Mouse (Mus musculus) forebrain, embryonic 16.5 days (tissue): ENCODE results near the gene Arr3. TPM values are rescaled to one million over a fixed set of nuclear protein-coding genes. Genes with fewer than 3 reads are reported as not detected.

ENCODE experiments used
- ATAC-seq: fragments of 200-750 bp; cut with Nextera tagmentation; 2 replicates; pipeline ENCODE4 v1.8.0; 2017; ENCODE audit warnings: mild to moderate bottlenecking, moderate library complexity
- H3K27ac ChIP-seq: fragments of 300-500 bp; sonication (generic); 2 replicates; pipeline ENCODE4 v1.5.1; 2014; ENCODE audit warnings: low read length, control low read depth
- H3K27me3 ChIP-seq: fragments of 300-500 bp; sonication (generic); replicated peaks from 2 replicates; pipeline ENCODE4 v1.6.1; 2014; ENCODE audit warnings: low read length; ENCODE audit not compliant: control insufficient read depth, insufficient read depth
- H3K36me3 ChIP-seq: fragments of 300-500 bp; sonication (generic); 2 replicates; pipeline ENCODE4 v1.6.1; 2014; ENCODE audit not compliant: control insufficient read depth, insufficient read depth
- H3K4me1 ChIP-seq: fragments of 300-500 bp; sonication (generic); replicated peaks from 2 replicates; pipeline ENCODE4 v1.6.1; 2014; ENCODE audit warnings: low read length; ENCODE audit not compliant: control insufficient read depth, insufficient read depth
- H3K4me2 ChIP-seq: fragments of 300-500 bp; sonication (generic); 2 replicates; pipeline ENCODE4 v1.6.1; 2014; ENCODE audit warnings: mild to moderate bottlenecking, low read length, control low read depth
- H3K4me3 ChIP-seq: fragments of 300-500 bp; sonication (generic); replicated peaks from 2 replicates; pipeline ENCODE4 v1.5.1; 2014; ENCODE audit warnings: mild to moderate bottlenecking, low read length, control low read depth
- H3K9ac ChIP-seq: fragments of 300-500 bp; sonication (generic); replicated peaks from 2 replicates; pipeline ENCODE4 v1.6.1; 2014; ENCODE audit warnings: low read depth, low read length, control low read depth
- H3K9me3 ChIP-seq: fragments of 300-500 bp; sonication (generic); 2 replicates; pipeline ENCODE4 v1.6.1; 2016; ENCODE audit warnings: low read length; ENCODE audit not compliant: control insufficient read depth
- WGBS: fragments of 180-500 bp; shearing (Covaris S2); extraction: QIAGEN DNeasy Blood & Tissue Kit; methylation state at CpG from one replicate; pipeline ENCODE4 v1.1.7; 2014; 5-methylcytosine and 5-hydroxymethylcytosine counted together
- polyA plus RNA-seq: library from polyadenylated mRNA; unstranded; fragments of >200 nt; fragmentation: Nextera tagmentation; extraction: Ambion mirVana; gene quantifications from 2 replicates; pipeline ENCODE4 v1.2.1, GENCODE M21; 2015

Arr3 gene
- not detected in 2 replicates for polyA plus RNA-seq

GRCm38 (mm10) chrX:100605314-100605713 is at the start of gene Arr3:
Gene Arr3, plus strand, starts transcription at chrX:100605497.
- Histone ChIP-seq H3K36me3 (no peaks in the 10 kb centered on the region), H3K4me3 (no peak within 1 kb of the TSS), H3K27ac (no peak within 1 kb of the TSS), H3K27me3 (no peaks in the 10 kb centered on the region; the same call in 1 of the 2 replicates), H3K9ac (no peak within 1 kb of the TSS), H3K4me2 (no peak within 1 kb of the TSS), H3K9me3 (no peaks in the 10 kb centered on the region), H3K4me1 (no peaks in the 10 kb centered on the region)
- WGBS: 56% methylated on average over 1 of the region's 1 CpGs
- ATAC-seq: no peak

GRCm38 (mm10) chrX:100556026-100556425 is 49.3 kb upstream of the Arr3 start:
- no peaks in the 10 kb centered on the region for H3K27me3 ChIP-seq
- no peak for ATAC-seq
- no peaks in the 10 kb centered on the region for H3K9me3 ChIP-seq
- H3K36me3 ChIP-seq: no peaks in the 10 kb centered on the region
- no peak overlapping the region for H3K4me3 ChIP-seq
- H3K4me2 ChIP-seq: no peak overlapping the region
- H3K4me1 ChIP-seq: no peaks in the 10 kb centered on the region
- H3K9ac ChIP-seq: no peak overlapping the region
- WGBS: 89% methylated on average over 3 of the region's 3 CpGs
- H3K27ac ChIP-seq: no peak overlapping the region

GRCm38 (mm10) chrX:100565696-100566095 is 39.6 kb upstream of the Arr3 start:
- no peak overlapping the region for H3K27ac ChIP-seq
- H3K4me1 ChIP-seq: no peaks in the 10 kb centered on the region
- H3K9ac ChIP-seq: no peak overlapping the region
- ATAC-seq: no peak
- H3K27me3 ChIP-seq: no peaks in the 10 kb centered on the region
- H3K36me3 ChIP-seq: no peaks in the 10 kb centered on the region
- H3K4me3 ChIP-seq: no peak overlapping the region
- no peaks in the 10 kb centered on the region for H3K9me3 ChIP-seq
- WGBS: 90% methylated on average over 3 of the region's 3 CpGs
- H3K4me2 ChIP-seq: no peak overlapping the region

- ATAC-seq: no peak
- Histone ChIP-seq H3K27ac (no peak within 1 kb of the TSS), H3K4me3 (no peak within 1 kb of the TSS), H3K9me3 (no peaks in the 10 kb centered on the region), H3K27me3 (no peaks in the 10 kb centered on the region), H3K9ac (no peak within 1 kb of the TSS), H3K4me2 (no peak within 1 kb of the TSS), H3K4me1 (no peaks in the 10 kb centered on the region), H3K36me3 (no peaks in the 10 kb centered on the region)
- WGBS: 93% methylated on average over 1 of the region's 1 CpGs
Measured at GRCm38 (mm10) chrX:100571951-100572350, 33.3 kb upstream of the Arr3 start, which contains the start of gene Awat1. Gene Awat1, plus strand, starts transcription at chrX:100572251.

GRCm38 (mm10) chrX:100594791-100595190 is 10.5 kb upstream of the Arr3 start, which contains the start of gene P2ry4:
Gene P2ry4, minus strand, starts transcription at chrX:100594869.
- WGBS: 66% methylated on average over 4 of the region's 4 CpGs
- H3K9ac ChIP-seq: no peak within 1 kb of the TSS
- no peaks in the 10 kb centered on the region for H3K4me1 ChIP-seq
- H3K27ac ChIP-seq: no peak within 1 kb of the TSS
- H3K9me3 ChIP-seq: no peaks in the 10 kb centered on the region
- no peak within 1 kb of the TSS for H3K4me3 ChIP-seq
- ATAC-seq: no peak
- H3K27me3 ChIP-seq: no peaks in the 10 kb centered on the region
- no peak within 1 kb of the TSS for H3K4me2 ChIP-seq
- H3K36me3 ChIP-seq: no peaks in the 10 kb centered on the region

GRCm38 (mm10) chrX:100597439-100597838 is 7.9 kb upstream of the Arr3 start:
- no peaks in the 10 kb centered on the region; the same call in 1 of the 2 replicates for H3K27me3 ChIP-seq
- H3K9ac ChIP-seq: no peak overlapping the region
- no peaks in the 10 kb centered on the region for H3K9me3 ChIP-seq
- H3K4me2 ChIP-seq: no peak overlapping the region
- H3K27ac ChIP-seq: no peak overlapping the region
- no peak overlapping the region for H3K4me3 ChIP-seq
- WGBS: 26% methylated on average over 5 of the region's 5 CpGs
- no peaks in the 10 kb centered on the region for H3K36me3 ChIP-seq
- no peak for ATAC-seq
- no peaks in the 10 kb centered on the region for H3K4me1 ChIP-seq

- Histone ChIP-seq H3K36me3 (no peaks in the 10 kb centered on the region), H3K9ac (no peak overlapping the region), H3K4me3 (no peak overlapping the region), H3K4me1 (no peaks in the 10 kb centered on the region), H3K27me3 (no peaks in the 10 kb centered on the region; the same call in 1 of the 2 replicates), H3K27ac (no peak overlapping the region), H3K9me3 (no peaks in the 10 kb centered on the region), H3K4me2 (no peak overlapping the region)
- ATAC-seq: no peak
- WGBS: 59% methylated on average over 4 of the region's 4 CpGs
Measured at GRCm38 (mm10) chrX:100599755-100600154, 5.5 kb upstream of the Arr3 start.

- Histone ChIP-seq H3K4me3 (no peak overlapping the region), H3K9ac (no peak overlapping the region), H3K4me2 (no peak overlapping the region), H3K4me1 (no peaks in the 10 kb centered on the region), H3K27me3 (no peaks in the 10 kb centered on the region), H3K27ac (no peak overlapping the region), H3K9me3 (no peaks in the 10 kb centered on the region), H3K36me3 (no peaks in the 10 kb centered on the region)
- 74% methylated on average over 3 of the region's 3 CpGs for WGBS
- no peak for ATAC-seq
Measured at GRCm38 (mm10) chrX:100618488-100618887, 13.2 kb downstream of the Arr3 start.

GRCm38 (mm10) chrX:100621366-100621765 is 16.1 kb downstream of the Arr3 start:
- Histone ChIP-seq H3K27me3 (no peaks in the 10 kb centered on the region), H3K4me2 (no peak overlapping the region), H3K27ac (no peak overlapping the region), H3K9ac (no peak overlapping the region), H3K9me3 (no peaks in the 10 kb centered on the region), H3K4me3 (no peak overlapping the region), H3K36me3 (no peaks in the 10 kb centered on the region), H3K4me1 (peaks cover 9% of the 10 kb centered on the region)
- WGBS: 70% methylated on average over 2 of the region's 2 CpGs
- ATAC-seq: no peak

- no peak for ATAC-seq
- H3K9me3 ChIP-seq: no peaks in the 10 kb centered on the region
- H3K9ac ChIP-seq: no peak overlapping the region
- WGBS: 89% methylated on average over 4 of the region's 4 CpGs
- H3K36me3 ChIP-seq: no peaks in the 10 kb centered on the region
- H3K27ac ChIP-seq: no peak overlapping the region
- peaks cover 12% of the 10 kb centered on the region for H3K4me1 ChIP-seq
- no peak overlapping the region for H3K4me2 ChIP-seq
- no peaks in the 10 kb centered on the region for H3K27me3 ChIP-seq
- H3K4me3 ChIP-seq: no peak overlapping the region
Measured at GRCm38 (mm10) chrX:100624242-100624641, 18.9 kb downstream of the Arr3 start.
